Mouse (Mus musculus) limb, embryonic 13.5 days (tissue): ENCODE measurements at regions not wholly inside any gene's neighbourhood (a gene's known extent, or its start where the extent isn't known, plus 50 kb on each side); places are given as distances from the start of the nearest gene placed in this dataset.

ENCODE experiments used
- ATAC-seq: fragments of 200-750 bp; cut with Nextera tagmentation; 2 replicates; pipeline ENCODE4 v1.8.0; 2017; ENCODE audit warnings: low read depth, moderate number of reproducible peaks, moderate TSS enrichment; ENCODE audit not compliant: low FRiP score
- H3K27ac ChIP-seq: fragments of 300-500 bp; sonication (generic); 2 replicates; pipeline ENCODE4 v1.5.1; 2015; ENCODE audit warnings: inconsistent platforms, mild to moderate bottlenecking, moderate library complexity
- H3K27me3 ChIP-seq: fragments of 300-500 bp; sonication (generic); 2 replicates; pipeline ENCODE4 v1.6.1; 2015; ENCODE audit warnings: mild to moderate bottlenecking, inconsistent platforms
- H3K36me3 ChIP-seq: fragments of 300-500 bp; sonication (generic); 2 replicates; pipeline ENCODE4 v1.6.1; 2015; ENCODE audit warnings: inconsistent platforms, mild to moderate bottlenecking, moderate library complexity
- H3K4me1 ChIP-seq: fragments of 300-500 bp; sonication (generic); 2 replicates; pipeline ENCODE4 v1.6.1; 2015; ENCODE audit warnings: inconsistent platforms
- H3K4me2 ChIP-seq: fragments of 300-500 bp; sonication (generic); replicated peaks from 2 replicates; pipeline ENCODE4 v1.6.1; 2015; ENCODE audit warnings: inconsistent platforms, mild to moderate bottlenecking, moderate library complexity
- H3K4me3 ChIP-seq: fragments of 300-500 bp; sonication (generic); 2 replicates; pipeline ENCODE4 v1.5.1; 2015; ENCODE audit warnings: moderate library complexity, mild to moderate bottlenecking, inconsistent platforms
- H3K9ac ChIP-seq: fragments of 300-500 bp; sonication (generic); 2 replicates; pipeline ENCODE4 v1.6.1; 2015; ENCODE audit warnings: mild to moderate bottlenecking, inconsistent platforms
- H3K9me3 ChIP-seq: fragments of 300-500 bp; sonication (generic); 2 replicates; pipeline ENCODE4 v1.6.1; 2016; ENCODE audit warnings: inconsistent platforms
- WGBS: fragments of 180-500 bp; shearing (Covaris S2); methylation state at CpG from one replicate; pipeline ENCODE4 v1.1.7; 2015; 5-methylcytosine and 5-hydroxymethylcytosine counted together

DNA sequence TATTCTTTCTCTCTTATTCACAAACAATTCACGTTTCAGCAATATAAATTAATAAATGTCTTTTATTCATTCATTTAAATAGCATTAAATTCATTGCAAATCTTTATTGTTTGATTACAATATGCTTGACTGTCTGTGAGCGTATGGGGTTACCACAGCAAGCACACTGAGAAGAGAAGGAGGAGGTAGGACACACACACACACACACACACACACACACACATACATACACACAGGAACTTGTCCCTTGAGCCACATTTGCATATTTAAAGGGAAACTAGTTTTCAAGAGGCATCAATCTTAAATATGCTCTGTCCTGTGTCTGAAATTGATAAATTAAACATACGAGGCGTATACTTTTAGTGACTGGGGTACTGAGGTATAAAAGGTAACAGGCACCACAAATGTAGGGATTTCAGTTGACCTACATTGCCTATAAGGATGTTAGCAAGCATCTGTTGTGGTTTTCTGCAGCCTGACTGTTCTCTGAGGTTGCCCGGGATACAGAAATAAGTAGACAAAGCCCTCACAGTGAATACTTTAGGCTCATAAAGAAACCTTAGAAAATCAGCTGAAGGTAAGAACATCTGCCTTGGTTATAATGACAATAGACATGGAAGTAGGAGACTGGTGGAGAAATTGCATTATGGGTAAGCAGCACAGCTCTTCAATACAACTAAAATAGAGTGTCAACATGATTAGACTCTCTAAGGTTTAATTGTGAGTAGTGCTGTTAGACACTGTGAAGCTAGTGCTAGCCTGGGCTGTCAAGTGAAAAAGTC is 217.1 kb upstream of the Tacr3 start:
- Histone ChIP-seq H3K27me3 (no peaks in the 10 kb centered on the region), H3K4me3 (no peak overlapping the region), H3K9ac (no peak overlapping the region), H3K27ac (no peak overlapping the region), H3K4me2 (no peak overlapping the region), H3K9me3 (no peaks in the 10 kb centered on the region), H3K36me3 (no peaks in the 10 kb centered on the region), H3K4me1 (no peaks in the 10 kb centered on the region)
- no peak for ATAC-seq
- WGBS: 89% methylated on average over 5 of the region's 5 CpGs

DNA sequence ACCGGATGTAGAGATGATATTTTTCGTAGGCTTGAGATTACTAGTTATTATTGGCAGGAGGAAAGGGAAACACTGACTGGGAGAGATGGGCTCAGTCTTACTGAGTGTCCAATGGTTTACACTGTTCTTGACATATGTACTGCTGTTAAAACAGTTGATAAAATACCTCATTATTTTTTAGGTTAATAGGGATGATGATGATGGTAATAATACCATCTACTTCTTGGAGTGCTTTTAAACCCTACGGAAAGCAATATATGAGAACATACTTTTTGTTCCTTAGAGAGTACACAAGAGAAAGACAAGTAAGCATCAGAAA is 216.6 kb upstream of the Tacr3 start:
- 91% methylated on average over 3 of the region's 3 CpGs for WGBS
- H3K9me3 ChIP-seq: no peaks in the 10 kb centered on the region
- H3K36me3 ChIP-seq: no peaks in the 10 kb centered on the region
- no peaks in the 10 kb centered on the region for H3K4me1 ChIP-seq
- ATAC-seq: no peak
- no peak overlapping the region for H3K9ac ChIP-seq
- no peak overlapping the region for H3K4me3 ChIP-seq
- no peak overlapping the region for H3K4me2 ChIP-seq
- H3K27me3 ChIP-seq: no peaks in the 10 kb centered on the region
- H3K27ac ChIP-seq: no peak overlapping the region

DNA sequence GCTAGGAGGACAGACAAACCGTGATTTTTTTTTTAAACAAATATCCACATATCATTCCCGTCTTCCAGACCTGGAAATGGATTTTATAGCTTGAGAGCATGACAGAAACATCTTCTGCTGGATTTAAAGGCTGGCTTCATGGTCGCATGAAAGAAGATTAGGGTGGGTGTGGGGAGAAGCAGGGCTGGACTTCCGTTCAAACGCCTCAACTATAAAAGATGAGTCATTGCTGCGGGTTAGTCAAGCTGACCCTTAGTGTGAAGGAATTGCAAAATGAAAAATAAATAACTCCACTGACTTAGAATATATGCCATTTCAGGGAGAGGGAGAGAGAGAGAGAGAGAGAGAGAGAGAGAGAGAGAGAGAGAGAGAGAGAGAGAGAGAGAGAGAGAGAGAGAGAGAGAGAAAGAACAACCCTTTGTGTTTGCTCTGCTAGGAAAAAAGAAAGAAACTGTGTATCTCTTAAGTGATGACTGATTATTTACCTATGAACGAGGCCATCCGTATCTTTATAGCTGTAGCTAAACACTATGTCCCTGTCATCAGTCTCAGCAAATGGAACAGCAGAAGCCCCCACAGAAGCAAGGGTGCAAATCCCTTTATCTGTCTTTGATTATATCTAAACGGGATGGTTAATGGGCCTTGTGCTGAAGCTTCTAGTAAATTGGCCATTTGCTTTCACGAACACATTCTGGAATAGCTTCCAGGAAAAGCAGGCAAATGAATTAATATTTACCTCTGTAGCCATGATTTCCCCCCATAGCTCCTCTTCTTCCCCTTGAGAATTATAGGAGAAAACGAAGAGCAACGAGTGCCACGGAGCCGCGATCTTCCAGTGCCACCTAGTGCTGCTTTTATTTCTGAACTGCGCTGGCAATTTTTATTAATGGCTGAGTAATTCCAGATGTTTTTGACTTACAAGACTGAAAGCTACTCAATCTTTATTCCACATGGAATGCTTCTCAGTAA is 199.4 kb upstream of the Tacr3 start:
- Histone ChIP-seq H3K4me3 (peak overlapping the region; percentile 38), H3K9me3 (no peaks in the 10 kb centered on the region), H3K27ac (no peak overlapping the region), H3K9ac (no peak overlapping the region), H3K4me2 (peak overlapping the region; percentile 60), H3K27me3 (no peaks in the 10 kb centered on the region), H3K4me1 (peaks cover 5% of the 10 kb centered on the region; the same call in 1 of the 2 replicates), H3K36me3 (no peaks in the 10 kb centered on the region)
- 21% methylated on average over 16 of the region's 16 CpGs for WGBS
- ATAC-seq: peak; percentile 80

DNA sequence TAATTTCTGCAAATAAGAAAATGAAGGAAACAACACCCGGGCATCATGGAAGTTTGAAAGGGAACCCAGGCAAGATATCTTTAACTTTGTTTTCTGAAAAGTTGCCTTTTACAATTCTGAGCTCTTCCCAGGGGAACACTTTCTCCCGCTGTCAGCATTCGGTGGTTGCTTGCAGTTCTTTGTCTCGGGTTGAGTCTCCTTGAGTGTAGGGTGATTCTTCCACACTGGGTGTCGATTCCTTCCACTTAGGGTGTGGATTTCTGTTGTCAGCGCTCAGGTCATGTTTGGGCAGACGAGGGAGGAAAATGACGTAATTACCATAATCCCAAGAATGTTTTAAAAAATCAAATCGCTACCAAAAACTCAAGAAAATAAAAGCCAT is 198.7 kb upstream of the Tacr3 start:
- Histone ChIP-seq H3K4me3 (peak overlapping the region; percentile 38), H3K27ac (no peak overlapping the region), H3K4me2 (peak overlapping the region; percentile 60), H3K27me3 (no peaks in the 10 kb centered on the region), H3K9ac (peak overlapping the region; percentile 51; the same call in 1 of the 2 replicates), H3K9me3 (no peaks in the 10 kb centered on the region), H3K36me3 (no peaks in the 10 kb centered on the region), H3K4me1 (peaks cover 5% of the 10 kb centered on the region; the same call in 1 of the 2 replicates)
- 15% methylated on average over 9 of the region's 9 CpGs for WGBS
- peak; percentile 62; the same call in 1 of the 2 replicates for ATAC-seq

DNA sequence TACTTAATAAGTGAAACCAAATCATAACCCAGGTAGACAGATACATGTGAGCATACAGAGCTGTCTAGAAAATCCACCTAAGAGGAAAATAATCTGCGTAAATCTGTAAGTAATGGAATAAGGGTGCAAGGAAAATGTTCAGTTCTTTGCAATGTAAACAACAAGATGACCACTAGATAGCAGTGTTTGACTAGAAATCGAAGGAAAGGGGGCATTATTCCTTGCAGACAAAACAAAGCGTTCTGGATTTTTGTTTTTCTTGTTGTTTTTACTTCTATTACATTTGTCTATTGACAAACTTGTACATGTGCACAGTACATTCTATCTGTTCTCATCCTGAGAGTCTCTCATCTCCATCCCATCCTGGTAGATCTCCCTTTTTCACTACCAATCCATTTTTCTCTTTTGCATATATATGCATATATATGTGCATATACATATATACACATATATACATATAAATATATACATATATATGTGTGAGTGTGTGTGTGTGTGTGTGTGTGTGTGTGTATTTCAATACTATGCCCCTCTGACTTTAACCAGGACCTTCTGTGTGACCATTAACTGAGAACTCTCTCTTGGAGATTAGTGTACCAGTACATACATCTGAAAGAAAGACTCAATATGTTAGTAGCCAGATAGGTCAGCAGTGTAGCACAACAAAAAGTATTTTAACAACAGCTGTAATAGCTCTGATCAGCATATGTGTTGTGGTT is 179.9 kb upstream of the Tacr3 start:
- WGBS: 47% methylated on average over 3 of the region's 3 CpGs
- ATAC-seq: 0 out of 2 replicates have a peak, but pooled peaks have one; percentile 32

DNA sequence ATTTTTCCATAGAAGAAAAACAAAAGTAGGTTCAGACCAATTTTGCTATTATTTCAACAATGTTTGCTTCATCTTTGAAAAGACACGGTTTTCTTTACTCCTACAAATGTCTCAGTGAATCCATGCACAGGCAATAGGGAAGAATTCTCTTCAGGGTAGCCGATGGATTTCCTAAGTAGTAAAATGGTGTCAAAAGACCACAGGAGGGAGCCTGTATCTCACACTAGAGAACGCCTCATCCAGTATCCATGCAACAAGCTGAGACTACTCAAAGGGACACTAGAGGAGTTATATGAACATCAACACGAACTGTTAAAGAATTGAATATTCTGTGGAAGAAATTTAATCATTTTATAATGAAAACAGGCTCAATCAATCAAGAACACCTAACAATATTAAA is 174.8 kb upstream of the Tacr3 start:
- Histone ChIP-seq H3K9me3 (no peaks in the 10 kb centered on the region), H3K4me1 (no peaks in the 10 kb centered on the region), H3K9ac (no peak overlapping the region), H3K27me3 (no peaks in the 10 kb centered on the region), H3K36me3 (no peaks in the 10 kb centered on the region), H3K27ac (no peak overlapping the region), H3K4me2 (no peak overlapping the region), H3K4me3 (no peak overlapping the region)
- no peak for ATAC-seq
- WGBS: 48% methylated on average over 4 of the region's 4 CpGs

More for the DNA sequence above, 179.9 kb upstream of the Tacr3 start:
- Histone ChIP-seq H3K4me1 (no peaks in the 10 kb centered on the region), H3K4me3 (no peak overlapping the region), H3K9me3 (no peaks in the 10 kb centered on the region), H3K9ac (no peak overlapping the region), H3K4me2 (no peak overlapping the region), H3K36me3 (no peaks in the 10 kb centered on the region), H3K27me3 (no peaks in the 10 kb centered on the region), H3K27ac (no peak overlapping the region)

DNA sequence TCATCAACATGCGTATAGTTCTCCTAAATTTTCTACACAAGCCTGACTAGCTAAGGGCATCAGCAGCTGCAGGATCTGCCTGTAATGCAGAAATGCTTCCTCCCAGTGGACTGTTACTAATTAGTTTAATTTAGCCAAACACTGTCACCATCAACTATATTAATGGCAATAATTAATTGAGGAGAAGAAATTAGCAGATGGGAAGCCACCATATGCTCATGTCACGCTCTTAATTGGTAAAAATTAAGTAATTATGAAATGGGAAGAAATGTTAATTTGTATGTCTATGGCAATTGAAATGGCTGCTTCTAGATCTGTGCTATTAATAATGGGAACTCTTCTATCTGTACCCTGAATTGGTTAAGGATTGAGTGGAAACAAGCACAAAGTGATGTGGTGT is 133.9 kb upstream of the Tacr3 start:
- Histone ChIP-seq H3K36me3 (no peaks in the 10 kb centered on the region), H3K9me3 (no peaks in the 10 kb centered on the region), H3K4me2 (no peak overlapping the region), H3K9ac (no peak overlapping the region), H3K27me3 (no peaks in the 10 kb centered on the region), H3K27ac (no peak overlapping the region), H3K4me3 (no peak overlapping the region), H3K4me1 (no peaks in the 10 kb centered on the region)
- WGBS: 86% methylated on average over 2 of the region's 2 CpGs
- no peak for ATAC-seq

DNA sequence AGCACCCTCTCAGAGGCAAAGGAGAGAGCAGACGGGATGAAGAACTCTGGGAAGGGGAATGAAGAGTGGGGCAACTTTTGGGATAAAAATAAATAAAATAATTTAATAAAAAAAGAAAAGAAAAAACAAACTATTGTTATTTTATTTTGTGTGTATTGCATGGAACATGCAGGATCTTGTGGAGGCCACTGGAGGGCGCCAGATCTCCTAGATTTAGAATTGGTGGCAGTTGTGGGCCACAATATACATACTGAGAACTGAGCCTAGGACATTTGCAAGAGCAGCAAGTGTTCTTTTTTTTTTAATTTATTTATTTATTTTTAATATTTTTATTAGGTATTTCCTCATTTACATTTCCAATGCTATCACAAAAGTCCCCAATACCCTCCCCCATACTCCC is 110.2 kb upstream of the Tacr3 start:
- no peaks in the 10 kb centered on the region for H3K9me3 ChIP-seq
- no peak overlapping the region for H3K9ac ChIP-seq
- 37% methylated on average over 2 of the region's 2 CpGs for WGBS
- no peak for ATAC-seq
- H3K27me3 ChIP-seq: no peaks in the 10 kb centered on the region
- no peak overlapping the region for H3K4me2 ChIP-seq
- no peak overlapping the region for H3K4me3 ChIP-seq
- H3K4me1 ChIP-seq: no peaks in the 10 kb centered on the region
- no peaks in the 10 kb centered on the region for H3K36me3 ChIP-seq
- no peak overlapping the region for H3K27ac ChIP-seq

DNA sequence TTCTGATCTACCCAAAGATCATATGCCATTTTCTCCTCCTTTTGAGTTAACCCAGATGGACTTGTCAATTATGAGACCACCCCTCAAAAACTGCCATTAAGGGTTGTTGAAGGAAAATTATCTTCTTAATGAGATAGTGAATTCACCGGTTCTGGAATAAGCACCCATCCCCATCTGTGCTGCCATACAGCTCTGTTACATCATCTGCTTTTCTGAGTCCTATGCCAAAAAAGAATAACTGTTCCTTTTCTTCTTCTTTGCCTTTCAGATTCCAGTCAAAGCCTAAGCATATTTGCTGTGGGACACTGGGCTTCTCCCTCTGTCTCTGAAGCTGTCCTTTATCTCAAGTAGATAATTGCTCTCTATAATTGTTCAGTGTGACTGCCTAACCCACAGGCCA is 93.1 kb upstream of the Tacr3 start:
- 81% methylated on average over 1 of the region's 1 CpGs for WGBS
- no peaks in the 10 kb centered on the region for H3K9me3 ChIP-seq
- ATAC-seq: no peak

DNA sequence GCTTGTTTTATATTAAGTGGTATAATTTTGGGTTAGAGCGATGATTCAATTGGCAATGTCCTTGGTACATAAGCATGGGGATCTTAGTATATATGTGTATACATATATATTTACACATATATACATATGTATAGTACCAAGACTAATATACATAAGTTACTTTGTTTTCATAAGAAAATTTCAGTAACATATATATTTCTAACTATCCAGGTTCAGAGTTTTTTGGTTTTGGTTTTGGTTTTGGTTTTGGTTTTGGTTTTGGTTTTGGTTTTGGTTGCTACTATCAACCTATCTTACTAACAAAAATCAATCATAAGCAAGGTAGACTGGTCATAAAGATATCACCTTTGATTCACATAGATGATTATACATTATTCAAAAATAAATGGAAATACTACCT is 67.7 kb upstream of the Tacr3 start:
- Histone ChIP-seq H3K4me3 (no peak overlapping the region), H3K4me2 (no peak overlapping the region), H3K9ac (no peak overlapping the region), H3K27ac (no peak overlapping the region), H3K9me3 (no peaks in the 10 kb centered on the region), H3K4me1 (no peaks in the 10 kb centered on the region), H3K27me3 (no peaks in the 10 kb centered on the region), H3K36me3 (no peaks in the 10 kb centered on the region)
- 98% methylated on average over 1 of the region's 1 CpGs for WGBS
- ATAC-seq: no peak

More for the DNA sequence above, 93.1 kb upstream of the Tacr3 start:
- Histone ChIP-seq H3K4me1 (no peaks in the 10 kb centered on the region), H3K4me3 (no peak overlapping the region), H3K27me3 (no peaks in the 10 kb centered on the region), H3K27ac (no peak overlapping the region), H3K36me3 (no peaks in the 10 kb centered on the region), H3K4me2 (no peak overlapping the region), H3K9ac (no peak overlapping the region)

DNA sequence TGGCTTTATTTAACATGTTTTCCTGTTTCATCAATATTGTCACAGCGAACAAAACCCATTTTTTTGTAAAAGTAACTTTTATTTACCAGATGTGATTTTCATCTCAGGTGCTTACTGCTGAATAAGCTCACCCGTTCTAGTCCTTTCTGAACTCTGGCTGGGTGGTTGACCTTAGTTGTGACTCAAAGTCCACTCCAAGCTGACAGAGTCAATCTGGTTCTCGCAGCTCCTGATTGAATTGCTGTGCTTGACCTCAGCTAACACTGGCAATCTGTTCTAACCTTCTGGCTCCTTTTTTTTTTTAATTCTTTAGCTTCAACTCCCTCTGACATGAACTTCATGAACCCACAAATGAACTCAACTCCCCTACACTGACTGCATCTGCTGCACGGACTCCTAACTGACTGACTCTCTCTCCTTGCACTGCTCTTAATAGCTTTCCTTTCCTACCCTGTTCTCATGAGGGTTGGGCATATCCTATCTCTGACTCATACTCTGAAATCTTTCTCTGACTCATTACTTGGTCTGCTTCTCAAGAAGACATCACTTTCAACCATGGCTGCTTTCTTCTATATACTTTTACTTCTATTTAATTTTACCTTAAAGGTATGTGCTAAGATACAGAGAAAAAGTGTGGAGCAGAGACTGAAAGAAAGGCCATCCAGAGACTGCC is 65.4 kb upstream of the Tacr3 start:
- no peak for ATAC-seq
- 78% methylated on average over 4 of the region's 4 CpGs for WGBS
- H3K27me3 ChIP-seq: no peaks in the 10 kb centered on the region
- H3K27ac ChIP-seq: no peak overlapping the region
- H3K9me3 ChIP-seq: no peaks in the 10 kb centered on the region
- no peak overlapping the region for H3K9ac ChIP-seq
- no peaks in the 10 kb centered on the region for H3K36me3 ChIP-seq
- H3K4me3 ChIP-seq: no peak overlapping the region
- no peak overlapping the region for H3K4me2 ChIP-seq
- no peaks in the 10 kb centered on the region for H3K4me1 ChIP-seq
